Mouse (Mus musculus) common myeloid progenitor, adult 5-6 weeks (primary cell): ENCODE data around the gene Srrm4. TPM values are rescaled to one million over a fixed set of nuclear protein-coding genes. Genes with fewer than 3 reads are reported as not detected.

Experiments
- ATAC-seq: replicated peaks from 2 replicates; pipeline ENCODE4 v1.8.0; 2016; ENCODE audit warnings: low read depth, mild to moderate bottlenecking, moderate TSS enrichment, inconsistent platforms; ENCODE audit not compliant: poor library complexity, severe bottlenecking
- total RNA-seq: library from RNA; stranded (forward); fragments of 200-1000, 187-1606 nt; gene quantifications from 2 replicates; pipeline ENCODE4 v1.2.3, GENCODE M21; 2017

Gene Srrm4
- total RNA-seq, 1 experiment from 2014 or later = not detected

GRCm38 (mm10) chr5:116556614-116557013, 35.0 kb downstream of the Srrm4 start:
- ATAC-seq = no peak

- no peak for ATAC-seq
Observed at GRCm38 (mm10) chr5:116553868-116554267, 37.7 kb downstream of the Srrm4 start.

GRCm38 (mm10) chr5:116553106-116553505, 38.5 kb downstream of the Srrm4 start:
- no peak for ATAC-seq

- no peak for ATAC-seq
Observed at GRCm38 (mm10) chr5:116552584-116552983, 39.0 kb downstream of the Srrm4 start.

- no peak for ATAC-seq
Observed at GRCm38 (mm10) chr5:116545746-116546145, 45.9 kb downstream of the Srrm4 start.

GRCm38 (mm10) chr5:116542317-116542716, 49.3 kb downstream of the Srrm4 start:
- ATAC-seq = no peak

GRCm38 (mm10) chr5:116541128-116541527, 50.5 kb downstream of the Srrm4 start:
- ATAC-seq = no peak

GRCm38 (mm10) chr5:116539360-116539759, 52.3 kb downstream of the Srrm4 start:
- no peak for ATAC-seq

GRCm38 (mm10) chr5:116538491-116538890, 53.1 kb downstream of the Srrm4 start:
- no peak for ATAC-seq

- no peak for ATAC-seq
Observed at GRCm38 (mm10) chr5:116526324-116526723, 65.3 kb downstream of the Srrm4 start.

- ATAC-seq = no peak
Observed at GRCm38 (mm10) chr5:116525308-116525707, 66.3 kb downstream of the Srrm4 start.

- no peak for ATAC-seq
Observed at GRCm38 (mm10) chr5:116523553-116523952, 68.1 kb downstream of the Srrm4 start.

GRCm38 (mm10) chr5:116523079-116523478, 68.5 kb downstream of the Srrm4 start:
- no peak for ATAC-seq

GRCm38 (mm10) chr5:116522273-116522672, 69.3 kb downstream of the Srrm4 start:
- ATAC-seq = no peak

- no peak for ATAC-seq
Observed at GRCm38 (mm10) chr5:116518047-116518446, 73.6 kb downstream of the Srrm4 start.

GRCm38 (mm10) chr5:116512135-116512534, 79.5 kb downstream of the Srrm4 start:
- ATAC-seq = no peak

- ATAC-seq = no peak
Observed at GRCm38 (mm10) chr5:116510229-116510628, 81.4 kb downstream of the Srrm4 start.

- ATAC-seq = no peak
Observed at GRCm38 (mm10) chr5:116501342-116501741, 90.3 kb downstream of the Srrm4 start.

- ATAC-seq = no peak
Observed at GRCm38 (mm10) chr5:116498880-116499640, 92.6 kb downstream of the Srrm4 start.

- ATAC-seq = no peak
Observed at GRCm38 (mm10) chr5:116497866-116498265, 93.8 kb downstream of the Srrm4 start.

GRCm38 (mm10) chr5:116497205-116497604, 94.4 kb downstream of the Srrm4 start:
- ATAC-seq = no peak

GRCm38 (mm10) chr5:116496717-116497116, 94.9 kb downstream of the Srrm4 start:
- ATAC-seq = peak; percentile 85
